Mouse (Mus musculus) layer of hippocampus, postnatal 36 days (tissue): ENCODE measurements around the gene Prss38. TPM values are rescaled to one million over a fixed set of nuclear protein-coding genes. Genes with fewer than 3 reads are reported as not detected.

ENCODE experiments used
- DNase-seq, 2 experiments: peaks; one replicate each; pipeline ENCODE4 v3.0.0; 2022
- total RNA-seq, 2 experiments: library from RNA; stranded (reverse); gene quantifications; 2 replicates each; pipeline ENCODE4 v1.2.3; 2021

Prss38 gene
- not detected for total RNA-seq

DNA sequence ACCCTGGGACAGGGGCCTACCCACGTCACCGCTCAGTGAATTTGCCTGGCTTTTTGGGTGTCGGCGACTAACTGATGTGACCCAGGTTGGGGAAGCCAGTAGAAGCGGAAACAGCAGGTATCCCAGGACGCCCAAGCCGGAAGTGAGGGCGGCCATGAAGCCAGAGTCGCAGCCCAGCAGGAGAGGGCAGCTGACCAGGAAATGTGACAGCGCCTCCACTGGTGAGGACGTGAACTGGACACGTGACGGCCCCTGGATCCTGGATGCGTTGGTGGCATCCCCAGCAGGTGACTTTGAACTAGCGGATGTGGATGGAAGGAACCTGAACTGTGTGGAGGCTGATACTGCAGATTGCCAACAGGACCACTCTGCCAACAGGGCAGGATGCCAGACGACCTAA is at the start of gene Prss38:
Gene Prss38 (minus strand): TSS at position 183 of the 400 bp plus-strand sequence.
- DNase-seq = no peak

DNA sequence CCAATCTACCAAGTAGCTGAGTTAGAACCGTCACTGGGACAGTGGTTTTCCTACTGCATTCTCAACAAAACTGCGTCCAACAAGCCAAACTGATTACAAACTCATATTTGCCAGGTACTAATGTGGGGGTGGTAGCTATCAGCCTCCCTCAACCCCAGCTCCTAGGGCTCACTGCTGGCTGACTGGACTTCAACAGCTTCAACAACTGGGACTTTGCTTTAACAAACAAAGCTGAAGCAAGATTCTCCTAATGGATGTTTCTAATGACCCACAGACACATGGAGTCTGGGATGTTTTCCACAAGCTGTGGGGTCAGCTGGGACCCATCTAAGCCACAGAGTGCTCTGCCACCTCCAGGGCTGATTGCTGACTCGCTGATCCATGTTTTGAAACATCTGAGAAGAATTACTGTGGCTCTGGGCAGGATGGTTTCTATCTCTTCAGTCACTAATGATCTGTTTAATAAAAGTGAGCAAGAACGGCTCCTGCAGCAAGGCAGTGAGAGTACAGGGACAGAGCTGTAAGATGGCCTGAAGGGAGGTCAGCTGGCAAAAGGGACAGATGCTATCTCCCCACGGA is 47.6 kb upstream of the Prss38 start:
- no peak for DNase-seq

DNA sequence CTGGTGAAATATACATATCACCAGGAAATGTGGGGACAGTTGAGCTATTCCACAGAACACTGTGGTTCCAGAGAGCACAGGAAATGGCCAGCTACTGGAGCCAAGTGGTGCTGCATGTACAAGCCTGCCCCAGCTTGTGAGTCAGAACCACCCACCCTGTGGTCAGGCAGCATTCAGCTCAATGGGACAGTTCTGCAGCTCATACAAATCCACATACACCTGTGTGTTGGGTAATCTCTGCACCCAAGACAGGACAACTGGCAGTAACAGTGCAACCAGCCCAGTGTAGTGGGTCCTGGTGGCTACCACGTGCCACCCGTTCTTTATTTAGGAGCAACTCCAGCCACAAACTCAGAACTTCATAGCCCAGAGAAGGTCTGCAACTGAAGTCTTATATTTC is 46.5 kb upstream of the Prss38 start:
- DNase-seq = no peak

DNA sequence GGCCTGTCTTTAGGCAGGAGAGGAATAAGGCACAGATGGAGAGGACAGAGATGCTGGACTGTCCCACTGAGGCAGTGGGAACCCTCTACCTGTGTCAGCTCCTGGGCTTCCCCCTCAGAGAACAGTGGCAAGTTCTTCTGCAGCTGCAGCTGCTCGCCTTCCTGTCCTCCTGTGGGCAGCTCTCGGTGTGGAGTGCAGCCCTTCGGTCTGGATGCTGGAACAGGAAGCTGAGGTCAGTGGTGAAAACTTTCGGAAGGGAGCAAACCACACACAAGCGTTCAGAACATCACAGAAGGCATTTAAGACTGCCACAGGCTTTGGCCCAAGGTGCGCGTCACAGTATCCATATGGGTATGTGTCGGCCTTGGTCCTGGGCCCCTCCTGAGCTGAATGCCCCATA is 46.0 kb upstream of the Prss38 start:
- DNase-seq = no peak

DNA sequence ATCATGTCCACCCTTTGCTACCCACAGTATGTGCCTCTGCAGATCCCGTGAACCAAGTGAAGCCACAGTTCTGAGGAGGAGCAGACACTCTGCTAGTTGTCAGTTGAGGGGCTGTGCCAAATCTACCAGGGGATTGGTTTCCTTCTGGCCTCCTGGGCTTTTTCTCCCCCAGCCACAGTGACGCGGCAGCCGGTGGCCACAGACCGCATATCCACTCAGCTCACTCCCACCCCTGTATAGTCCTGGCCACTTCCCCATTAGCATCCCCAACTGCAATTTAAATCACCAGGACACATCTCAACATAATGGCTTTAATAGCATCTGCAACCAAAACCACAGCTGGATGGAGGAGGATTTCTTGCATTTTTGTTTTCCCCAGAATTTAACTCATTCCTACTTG is 43.3 kb upstream of the Prss38 start:
- no peak for DNase-seq

DNA sequence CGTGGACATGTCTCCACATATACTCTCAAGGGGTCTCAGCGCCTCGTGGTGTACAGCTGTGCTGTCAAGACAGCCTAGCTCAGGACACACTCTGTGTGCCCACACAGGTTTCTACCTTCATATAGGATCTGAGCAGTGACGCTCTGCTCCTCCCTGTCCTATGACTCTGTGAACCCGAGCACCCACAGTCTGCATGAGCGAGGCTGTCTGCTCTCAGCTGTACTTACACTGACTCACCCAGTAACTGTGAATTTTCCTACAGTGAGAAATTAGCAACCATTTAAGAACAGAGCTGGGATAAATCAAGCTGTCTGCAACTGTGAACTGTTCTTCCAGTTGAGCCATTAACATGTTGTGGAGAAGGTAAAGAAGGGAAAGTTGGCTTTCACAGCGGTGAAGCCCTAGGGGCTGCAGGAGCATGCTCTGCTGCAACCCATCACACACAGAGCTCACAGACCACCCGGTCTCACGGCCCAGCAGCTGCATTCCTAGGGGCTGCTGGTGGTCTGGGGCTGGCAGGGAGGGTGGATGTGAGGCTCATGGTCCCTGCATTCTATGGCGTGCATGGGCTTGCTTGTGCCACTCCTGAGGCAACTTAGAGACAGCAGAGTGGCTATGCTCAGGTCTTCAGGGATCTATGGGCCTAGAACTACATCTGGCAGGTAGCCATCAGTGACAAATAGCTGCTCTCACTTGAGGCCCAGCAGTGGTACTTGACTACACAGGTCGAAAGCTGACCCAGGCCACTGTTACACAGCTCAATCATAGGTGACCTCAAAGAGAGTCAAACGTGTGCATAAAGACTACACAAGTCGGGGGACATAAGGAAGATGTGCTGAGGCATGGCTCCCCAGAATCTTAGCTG is 37.8 kb upstream of the Prss38 start:
- DNase-seq = no peak

DNA sequence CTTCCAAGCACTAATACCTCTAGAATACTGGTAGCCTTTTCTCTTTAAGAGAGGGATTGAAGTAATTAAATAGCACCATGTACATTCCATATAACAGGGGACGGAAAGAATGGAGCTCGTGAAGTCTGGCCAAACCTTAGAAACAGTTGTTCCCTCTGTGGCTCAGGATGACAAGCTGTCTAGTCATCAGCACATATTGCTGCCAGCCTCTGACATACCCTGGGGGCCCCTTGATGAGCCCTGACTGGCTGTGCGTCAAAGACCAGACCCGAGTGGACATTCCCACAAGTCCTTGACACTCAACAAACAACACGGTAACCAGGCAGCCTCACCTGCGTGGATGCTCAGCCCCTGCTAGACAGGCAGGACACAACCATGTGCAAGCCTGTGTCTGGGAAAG is 36.6 kb upstream of the Prss38 start:
- no peak for DNase-seq

DNA sequence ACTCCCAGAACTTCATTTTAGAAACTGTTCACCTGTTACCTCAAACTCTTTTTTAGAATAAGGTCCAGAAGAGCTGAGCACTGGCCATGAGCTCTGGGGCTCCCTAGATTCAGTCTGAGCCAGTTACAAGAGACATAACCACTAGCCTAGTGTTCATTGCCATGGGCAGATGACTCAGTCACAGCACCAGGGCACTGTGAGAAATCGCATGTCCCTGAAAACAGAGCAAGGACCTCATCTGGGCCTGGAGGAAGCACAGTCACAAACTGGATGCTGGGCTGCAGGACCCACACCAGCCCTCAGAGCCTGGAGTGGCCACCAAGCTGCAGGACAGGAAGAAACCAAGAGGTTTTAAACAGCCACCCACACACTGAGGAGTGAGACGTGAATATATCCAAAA is 35.4 kb upstream of the Prss38 start:
- no peak for DNase-seq

DNA sequence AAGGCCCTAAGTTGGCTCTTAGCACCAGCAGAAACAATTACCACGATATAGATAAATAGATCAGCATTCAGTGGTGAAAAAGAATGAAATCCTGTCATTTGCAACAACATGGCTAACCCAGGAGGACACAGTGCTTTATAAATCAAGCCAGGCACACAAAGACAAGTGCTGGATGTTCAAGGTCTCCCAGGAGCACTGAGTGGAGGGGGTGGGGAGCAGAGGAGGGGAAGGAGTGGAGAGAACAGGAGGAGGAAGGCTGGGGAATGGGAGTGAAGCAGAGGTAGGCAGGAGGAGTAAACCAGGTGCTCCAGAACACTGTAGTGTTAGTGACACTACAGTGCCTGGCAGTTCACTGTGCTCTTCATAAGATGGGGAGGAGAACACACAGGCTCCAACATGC is 30.3 kb upstream of the Prss38 start:
- DNase-seq = no peak

DNA sequence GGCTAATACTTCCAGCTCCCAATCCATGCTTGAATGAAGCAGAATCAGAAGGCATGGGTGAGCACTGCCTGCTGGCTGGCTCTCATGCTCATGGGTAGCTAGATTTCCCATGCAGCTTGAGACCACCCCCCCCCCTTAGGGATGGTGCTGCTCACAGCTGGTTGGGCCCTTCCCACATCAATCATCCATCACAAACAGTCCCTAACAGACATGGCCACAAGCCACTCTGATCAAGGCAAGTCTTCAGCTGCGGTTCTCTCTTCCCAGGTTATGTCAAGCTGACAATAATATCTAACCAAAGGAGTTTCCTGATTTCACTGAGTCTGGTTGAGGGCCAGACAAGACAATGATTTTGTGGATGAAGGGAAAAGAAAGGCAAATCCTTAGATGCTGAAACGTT is 25.4 kb upstream of the Prss38 start:
- DNase-seq = no peak

DNA sequence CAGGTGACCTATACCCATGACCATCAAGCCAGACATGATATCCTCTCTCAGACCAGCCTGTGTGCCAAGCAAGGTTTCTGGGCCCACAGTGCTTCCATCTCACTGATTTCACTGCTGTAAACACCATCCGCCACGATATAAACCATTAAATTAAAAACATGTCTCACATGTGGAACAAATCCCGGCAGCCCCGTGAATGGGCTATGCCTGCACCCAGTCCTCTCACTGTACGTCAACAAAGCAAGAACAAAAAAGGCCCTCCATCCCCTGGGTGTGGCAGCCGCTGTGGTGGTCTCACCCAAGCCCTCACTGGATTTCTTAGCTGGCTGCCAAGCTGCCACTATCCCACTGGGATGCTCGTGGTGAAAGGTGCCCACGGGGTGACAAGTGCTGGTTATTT is 24.4 kb upstream of the Prss38 start:
- no peak for DNase-seq

DNA sequence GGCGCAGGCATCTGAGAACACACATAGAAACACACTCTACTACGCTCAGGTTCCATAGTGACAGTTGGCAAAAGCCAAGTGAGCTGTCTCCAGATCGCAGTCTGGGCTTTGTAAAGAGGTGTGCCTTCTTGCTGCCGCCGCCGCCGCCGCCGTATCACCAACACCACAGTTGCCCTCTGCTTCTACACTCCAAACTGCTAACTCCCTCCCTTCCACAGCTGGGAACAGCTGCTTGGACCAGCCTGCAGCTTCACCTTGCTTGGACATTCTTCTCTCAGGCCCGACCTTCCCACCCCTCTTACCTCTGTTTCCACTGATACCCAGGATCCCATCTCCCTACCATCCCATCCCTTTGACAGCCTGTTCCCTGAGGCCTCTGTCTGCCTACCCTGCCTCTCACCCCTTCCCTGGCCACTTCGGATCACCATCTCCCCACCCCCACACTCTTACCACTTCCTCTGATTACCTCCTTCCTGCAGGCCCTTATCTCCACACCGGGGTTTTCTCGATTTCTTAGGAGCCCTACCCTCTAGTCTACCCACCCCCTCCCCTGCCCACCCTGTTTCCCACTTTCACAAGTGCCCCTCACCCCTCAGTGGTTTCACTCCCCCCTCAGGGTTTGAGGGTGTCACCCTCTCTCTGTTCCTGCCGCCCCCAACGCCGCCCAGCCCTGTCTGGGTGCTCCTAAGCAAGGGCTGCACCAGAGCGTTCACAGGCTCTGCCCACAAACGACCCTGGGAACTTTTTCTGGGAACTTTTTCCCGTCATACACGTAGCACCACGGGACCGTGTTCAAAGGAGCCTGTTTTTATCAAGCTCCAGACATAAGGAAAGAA is 22.3 kb upstream of the Prss38 start:
- no peak for DNase-seq

DNA sequence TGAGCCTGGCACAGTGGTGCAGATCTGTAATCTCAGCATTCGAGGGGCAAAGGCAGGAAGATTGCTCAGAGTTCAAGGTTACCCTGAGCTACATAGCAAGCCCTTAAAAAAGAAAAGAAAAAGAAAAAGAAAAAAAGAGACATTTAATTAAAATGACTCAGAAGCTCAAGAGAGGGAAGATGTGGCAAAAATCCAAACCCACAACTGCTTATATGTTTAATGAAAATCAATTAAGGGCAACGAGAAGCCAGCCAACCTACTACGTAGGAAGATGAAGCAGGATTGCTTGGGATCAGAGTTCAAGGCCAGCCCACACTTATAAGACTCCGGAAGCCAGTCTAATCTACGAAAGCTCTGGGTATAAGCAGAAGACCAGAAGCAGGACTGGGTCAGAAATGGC is 19.0 kb upstream of the Prss38 start:
- no peak for DNase-seq

DNA sequence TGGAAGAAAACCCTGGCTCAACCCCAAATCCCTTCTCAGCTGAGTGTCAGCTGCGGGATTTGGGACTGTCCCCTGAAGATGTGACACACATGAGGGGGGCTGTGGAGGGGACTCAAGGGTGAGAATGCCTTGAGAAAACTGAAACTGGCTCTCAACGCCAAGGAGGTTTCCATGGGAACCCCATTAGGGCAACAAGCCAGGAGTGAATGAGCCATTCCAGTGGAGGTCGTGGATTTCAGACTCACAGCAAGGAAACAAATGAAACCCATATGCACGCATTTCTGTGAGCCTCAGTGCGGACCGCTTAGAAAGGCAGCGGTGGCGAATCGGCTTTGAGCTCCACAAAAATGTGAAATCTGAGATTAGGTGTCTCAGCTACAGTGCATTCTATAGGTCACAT is 18.1 kb upstream of the Prss38 start:
- peak in 1 of 2 experiments; percentile 42 for DNase-seq

DNA sequence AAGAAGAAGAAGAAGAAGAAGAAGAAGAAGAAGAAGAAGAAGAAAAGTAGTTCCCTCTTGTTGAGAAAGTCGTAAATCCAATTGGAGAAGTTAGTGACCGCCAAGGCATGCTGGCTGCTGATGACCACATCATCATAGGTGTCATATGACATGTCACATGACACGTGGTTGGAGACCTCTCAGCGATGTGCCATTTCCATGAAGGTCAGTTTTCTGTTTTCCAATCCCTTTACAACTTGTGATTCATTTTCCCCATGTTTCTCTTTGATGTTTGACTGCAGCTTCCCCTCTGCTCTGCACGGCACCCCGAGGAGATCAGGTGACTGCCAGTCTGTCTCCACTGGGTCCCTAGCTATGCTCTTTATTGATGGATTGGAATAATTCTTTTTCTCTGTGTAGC is 16.8 kb upstream of the Prss38 start:
- DNase-seq = no peak

DNA sequence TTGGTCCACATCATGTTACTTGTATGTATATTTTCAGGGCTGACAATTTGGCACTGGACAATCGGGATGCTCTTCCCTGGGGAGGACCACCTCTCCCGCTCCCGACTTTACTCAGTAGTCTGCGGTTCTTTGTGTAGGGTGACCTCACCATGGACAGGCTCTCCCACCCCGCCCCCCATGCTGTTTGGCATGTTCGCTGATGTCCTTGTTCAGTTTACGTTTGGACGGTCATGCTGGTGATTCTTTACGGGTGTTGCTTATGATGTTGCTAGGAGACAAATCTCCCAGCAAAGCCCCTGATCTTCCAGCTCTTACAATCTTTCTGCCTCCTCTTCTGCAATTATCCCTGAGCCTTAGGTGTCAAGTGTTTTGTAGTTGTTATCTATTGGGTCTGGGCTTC is 15.0 kb upstream of the Prss38 start:
- no peak for DNase-seq

DNA sequence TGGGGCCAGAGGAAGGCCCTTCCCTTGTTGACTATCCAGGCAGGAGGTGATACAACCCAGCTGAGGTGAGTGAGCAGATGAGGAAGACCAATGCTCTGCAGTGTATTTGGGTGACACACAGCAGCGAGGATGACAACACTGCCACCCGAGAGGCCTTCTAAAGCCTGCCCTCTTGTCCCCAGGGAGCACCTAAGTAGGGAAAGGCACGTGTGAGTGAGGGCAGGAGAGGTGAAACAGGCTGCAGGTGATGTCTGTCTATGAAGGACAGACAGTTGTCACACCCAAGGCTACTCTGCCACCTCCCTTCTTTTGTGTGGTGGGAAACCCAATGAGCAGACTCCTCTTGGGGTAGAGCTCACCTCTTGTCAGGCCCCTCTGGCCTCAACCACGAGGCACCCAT is 14.2 kb upstream of the Prss38 start:
- no peak for DNase-seq

DNA sequence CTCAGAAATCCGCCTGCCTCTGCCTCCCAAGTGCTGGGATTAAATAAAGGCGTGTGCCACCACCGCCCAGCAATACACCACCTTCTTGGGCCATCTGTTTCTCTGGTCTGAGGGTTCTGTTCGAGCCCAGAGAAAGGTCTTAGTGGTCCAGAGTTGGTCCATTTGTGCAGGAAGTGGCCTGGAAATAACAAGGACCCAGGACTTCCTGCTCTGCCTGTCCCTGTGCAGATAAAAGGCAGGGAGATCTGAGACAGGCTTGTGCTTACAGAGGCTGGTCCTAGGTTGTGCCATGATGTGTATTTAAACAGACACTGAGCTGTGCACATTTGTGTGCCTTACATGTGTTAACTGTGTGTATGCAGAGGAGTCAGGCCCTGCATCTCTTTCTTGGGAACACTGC is 13.3 kb upstream of the Prss38 start:
- no peak for DNase-seq

DNA sequence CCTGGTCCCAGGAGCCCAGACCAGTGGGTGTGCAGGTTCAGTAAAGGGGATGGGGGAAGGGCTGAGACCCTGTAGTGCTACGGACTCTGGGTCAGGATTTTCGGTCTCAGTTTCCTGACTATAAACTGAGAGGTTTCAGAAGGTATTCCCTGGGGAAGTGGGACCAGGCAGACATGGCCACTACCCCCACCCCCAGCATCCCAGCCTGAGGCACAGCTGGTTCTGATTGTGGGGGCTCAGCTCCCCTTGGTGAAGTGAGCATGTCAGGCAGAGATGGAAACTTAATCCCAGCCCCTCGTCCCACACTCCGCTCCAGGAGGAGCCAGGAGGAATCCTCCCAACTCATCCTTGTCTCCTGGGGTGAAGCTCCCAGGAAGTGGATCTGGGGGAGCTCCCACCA is 12.0 kb upstream of the Prss38 start:
- no peak for DNase-seq

DNA sequence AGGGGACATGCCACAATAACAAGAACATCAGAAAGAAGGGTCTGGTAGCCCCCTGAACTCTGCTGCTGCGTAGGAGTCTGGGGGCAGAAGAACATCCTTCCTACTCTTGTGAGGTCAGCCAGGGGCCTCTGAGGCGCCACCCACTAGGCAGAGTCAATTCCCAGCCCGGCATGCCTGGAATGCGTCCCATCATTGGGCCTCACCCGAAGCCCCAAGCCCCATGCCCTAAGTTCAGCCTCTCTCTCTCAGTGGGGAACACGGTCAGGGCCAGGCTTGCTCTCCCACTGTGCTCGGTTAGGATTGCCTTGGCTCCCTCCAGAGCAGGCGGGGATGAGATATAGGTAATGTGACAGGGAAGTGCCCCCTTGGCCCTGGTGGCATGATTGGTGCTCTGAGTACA is 9.7 kb upstream of the Prss38 start:
- no peak for DNase-seq

DNA sequence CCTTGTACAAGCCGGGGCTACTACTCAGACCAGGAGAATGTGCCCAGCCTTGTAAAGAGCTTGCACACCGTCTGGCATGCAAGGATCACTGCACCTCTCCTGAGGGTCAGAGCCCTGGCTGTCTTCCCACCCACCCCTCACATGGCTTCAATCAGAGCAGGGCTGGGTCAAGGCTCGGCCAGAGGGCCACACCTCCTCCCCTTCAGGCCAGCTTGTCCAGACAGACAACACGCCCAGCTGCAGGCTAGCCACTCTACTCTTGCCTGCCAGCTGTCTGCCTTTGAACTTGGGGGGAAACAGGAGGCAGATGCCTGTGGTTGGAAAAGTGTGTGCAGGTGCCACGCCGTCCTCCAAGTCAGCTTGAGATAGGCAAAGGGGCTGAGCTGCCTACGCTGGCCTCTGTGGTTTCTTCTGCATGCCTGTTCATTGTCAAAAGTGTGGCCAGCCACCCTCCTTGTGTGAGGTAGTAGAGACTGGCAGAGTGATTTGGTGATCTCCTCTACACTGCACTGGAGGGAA is 9.0 kb upstream of the Prss38 start:
- no peak for DNase-seq

DNA sequence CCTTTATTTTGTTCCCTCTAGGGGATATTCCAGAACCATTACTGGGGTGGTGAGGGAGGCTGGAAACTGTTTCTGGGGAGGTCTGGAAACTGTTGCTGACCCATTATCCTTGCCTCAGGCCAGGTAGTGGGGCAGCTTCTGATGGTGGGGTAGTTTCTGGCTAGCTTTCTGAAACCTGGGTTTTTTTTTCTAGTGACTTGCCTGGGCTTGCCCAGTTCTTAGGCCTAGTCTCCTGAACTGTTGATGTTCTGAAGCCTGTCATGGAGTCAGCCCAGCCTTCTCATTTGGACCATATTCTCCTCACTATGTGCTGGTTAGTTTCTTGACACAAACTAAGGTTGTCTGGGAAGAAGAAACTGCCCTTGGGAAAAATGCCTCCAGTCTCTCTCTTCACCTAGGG is 4.1 kb upstream of the Prss38 start:
- DNase-seq = no peak

DNA sequence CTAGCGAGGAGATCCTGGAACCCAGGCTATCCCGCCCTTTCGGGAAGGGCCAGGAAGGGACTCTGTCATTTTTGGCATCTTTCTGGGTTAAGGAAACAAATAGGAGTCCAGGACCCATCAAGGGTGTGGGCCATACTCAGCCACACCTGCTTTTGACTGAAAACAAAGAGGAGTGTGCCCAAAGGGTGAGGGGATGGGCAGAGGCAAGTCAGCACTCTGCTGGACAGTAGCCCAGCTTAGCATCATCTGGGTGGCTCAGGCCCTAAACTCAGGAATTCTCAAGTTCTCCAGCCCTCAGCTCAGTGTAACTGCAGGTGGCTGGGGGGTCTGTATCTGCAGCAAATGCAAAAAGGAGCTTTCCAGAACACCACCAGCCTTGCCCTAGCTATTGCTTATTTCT is 2.5 kb upstream of the Prss38 start:
- no peak for DNase-seq
